Mouse (Mus musculus): ENCODE measurements around the gene 3100002H09Rik. TPM values are rescaled to one million over a fixed set of nuclear protein-coding genes. Genes with fewer than 3 reads are reported as not detected.

The 3100002H09Rik gene
- total and polyA plus RNA-seq, 3 experiments: 0.27 TPM; not detected in 2

DNA sequence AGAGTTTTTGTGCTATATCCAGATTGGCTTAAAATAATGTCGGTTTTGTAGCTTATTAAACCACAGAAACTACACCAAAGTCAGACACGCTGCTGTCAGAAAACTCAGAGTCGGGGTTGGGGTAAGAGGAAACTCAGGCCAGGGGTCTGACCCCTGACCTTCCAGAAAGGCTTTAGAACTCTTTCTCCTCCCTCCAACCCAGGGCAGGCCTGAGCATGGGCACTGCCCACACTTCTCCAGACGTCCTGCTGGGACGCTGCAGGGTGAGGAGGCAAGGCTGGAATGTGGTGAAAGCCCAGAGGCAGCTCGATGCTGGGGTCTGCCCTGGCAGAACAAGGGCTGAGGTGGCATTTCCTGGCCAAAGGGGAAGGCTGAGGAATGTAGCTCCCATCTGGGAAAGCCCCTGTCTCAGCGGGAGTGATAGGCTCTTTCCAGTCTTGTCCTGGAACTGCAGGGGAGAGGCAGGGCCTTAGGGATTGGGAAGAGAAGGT, 34.6 kb downstream of the 3100002H09Rik start:
- ATAC-seq (ENCODE audit: extremely low read depth, insufficient number of reproducible peaks, low FRiP score, poor library complexity, severe bottlenecking) (no peak), DNase-seq (ENCODE audit: low spot score) (no peak)
- TF ChIP-seq CTCF (IDR thresholded peaks at IDR 0.05; ENCODE audit: low read depth, low read length) (no peak), GATA1 (IDR thresholded peaks at IDR 0.05; ENCODE audit: borderline replicate concordance, low read length) (no peak), TAL1 (conservative IDR thresholded peaks at IDR 0.05; ENCODE audit: low read depth, low read length) (no peak), GATA2 (IDR thresholded peaks at IDR 0.05; ENCODE audit: borderline replicate concordance, low read depth, low read length) (no peak), POLR2AphosphoS5 (IDR thresholded peaks at IDR 0.05; ENCODE audit: insufficient replicate concordance, low read depth, low read length) (no peak)
- no peaks in the 10 kb centered on the region for H3K36me3 ChIP-seq (replicated peaks)
- H3K27me3 ChIP-seq (ENCODE audit: insufficient read depth, low read length): peaks cover 18% of the 10 kb centered on the region
- no peaks in the 10 kb centered on the region for H3K4me1 ChIP-seq (ENCODE audit: insufficient read depth, low read depth, low read length)
- H3K4me3 ChIP-seq (ENCODE audit: low read depth, low read length): no peak overlapping the region
- H3K9me3 ChIP-seq (replicated peaks): no peaks in the 10 kb centered on the region

DNA sequence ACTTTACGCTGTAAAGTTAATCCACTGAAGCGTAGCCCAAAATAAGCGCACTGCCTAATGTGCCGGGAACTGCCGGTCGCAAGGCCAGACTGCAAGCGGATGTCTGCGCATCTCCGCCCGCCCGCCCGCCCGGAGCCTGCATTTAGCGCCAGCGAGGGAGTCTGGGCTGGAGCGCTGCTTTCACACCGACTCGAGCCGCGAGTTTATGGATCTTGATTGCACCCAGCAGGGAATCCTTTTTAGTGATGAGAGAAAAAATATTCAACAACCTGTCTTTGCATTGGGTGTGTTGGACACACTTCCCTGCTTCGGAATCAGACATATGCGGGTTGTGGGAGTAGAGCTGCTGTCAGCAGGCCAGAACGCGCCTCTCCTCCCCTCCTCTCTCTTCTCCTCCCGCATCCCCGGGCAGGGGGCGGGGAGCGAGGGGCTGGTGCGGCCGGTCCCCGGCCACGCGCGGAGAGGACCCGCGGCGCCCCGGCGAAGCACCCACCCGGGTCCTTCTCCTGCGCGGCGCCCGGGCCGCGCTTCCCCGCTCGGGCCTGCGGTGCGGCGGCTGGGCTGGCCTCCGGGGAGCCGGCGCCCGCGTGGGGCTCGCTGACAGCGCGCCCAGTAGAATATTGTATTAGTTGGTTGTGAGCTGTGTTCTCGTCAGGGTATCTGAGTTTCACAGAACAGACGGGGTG, 35.2 kb downstream of the 3100002H09Rik start:
- no peaks in the 10 kb centered on the region for H3K9me3 ChIP-seq (replicated peaks)
- no peaks in the 10 kb centered on the region for H3K36me3 ChIP-seq (replicated peaks)
- DNase-seq (ENCODE audit: low spot score) (no peak), ATAC-seq (ENCODE audit: extremely low read depth, insufficient number of reproducible peaks, low FRiP score, poor library complexity, severe bottlenecking) (no peak)
- peaks cover 20% of the 10 kb centered on the region for H3K27me3 ChIP-seq (ENCODE audit: insufficient read depth, low read length)
- H3K4me3 ChIP-seq (ENCODE audit: low read depth, low read length): no peak overlapping the region
- TF ChIP-seq POLR2AphosphoS5 (IDR thresholded peaks at IDR 0.05; ENCODE audit: insufficient replicate concordance, low read depth, low read length) (no peak), GATA1 (IDR thresholded peaks at IDR 0.05; ENCODE audit: borderline replicate concordance, low read length) (no peak), GATA2 (IDR thresholded peaks at IDR 0.05; ENCODE audit: borderline replicate concordance, low read depth, low read length) (no peak), CTCF (IDR thresholded peaks at IDR 0.05; ENCODE audit: low read depth, low read length) (no peak), TAL1 (conservative IDR thresholded peaks at IDR 0.05; ENCODE audit: low read depth, low read length) (no peak)
- H3K4me1 ChIP-seq (ENCODE audit: insufficient read depth, low read depth, low read length): no peaks in the 10 kb centered on the region

DNA sequence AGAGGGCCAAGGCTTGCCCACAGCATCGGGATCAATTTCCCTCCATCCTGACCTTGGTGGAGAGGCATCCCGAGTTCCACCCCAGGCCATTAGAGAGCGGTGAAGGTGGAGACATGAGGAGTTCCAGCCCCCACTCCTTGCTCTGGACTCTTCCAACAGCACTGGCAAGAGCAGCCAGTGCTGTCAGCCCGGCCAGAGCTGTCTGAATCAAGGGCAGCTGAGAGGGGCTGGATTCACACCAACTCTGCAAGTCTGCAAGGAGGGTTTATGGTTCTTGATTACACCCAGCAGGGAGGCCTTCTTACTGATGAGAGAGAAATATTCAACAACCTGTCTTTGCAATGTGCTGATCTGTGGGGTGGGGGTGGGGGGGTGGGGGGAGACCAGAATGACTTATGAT, 37.0 kb downstream of the 3100002H09Rik start:
- Histone ChIP-seq H3K36me3 (replicated peaks) (no peaks in the 10 kb centered on the region), H3K9me3 (replicated peaks) (no peaks in the 10 kb centered on the region), H3K27me3 (ENCODE audit: insufficient read depth, low read length) (peaks cover 18% of the 10 kb centered on the region), H3K4me1 (ENCODE audit: insufficient read depth, low read depth, low read length) (no peaks in the 10 kb centered on the region), H3K4me3 (ENCODE audit: low read depth, low read length) (no peak overlapping the region)
- DNase-seq (ENCODE audit: low spot score) (no peak), ATAC-seq (ENCODE audit: extremely low read depth, insufficient number of reproducible peaks, low FRiP score, poor library complexity, severe bottlenecking) (no peak)
- TF ChIP-seq GATA1 (IDR thresholded peaks at IDR 0.05; ENCODE audit: borderline replicate concordance, low read length) (no peak), CTCF (IDR thresholded peaks at IDR 0.05; ENCODE audit: low read depth, low read length) (no peak), GATA2 (IDR thresholded peaks at IDR 0.05; ENCODE audit: borderline replicate concordance, low read depth, low read length) (no peak), POLR2AphosphoS5 (IDR thresholded peaks at IDR 0.05; ENCODE audit: insufficient replicate concordance, low read depth, low read length) (no peak), TAL1 (conservative IDR thresholded peaks at IDR 0.05; ENCODE audit: low read depth, low read length) (no peak)

DNA sequence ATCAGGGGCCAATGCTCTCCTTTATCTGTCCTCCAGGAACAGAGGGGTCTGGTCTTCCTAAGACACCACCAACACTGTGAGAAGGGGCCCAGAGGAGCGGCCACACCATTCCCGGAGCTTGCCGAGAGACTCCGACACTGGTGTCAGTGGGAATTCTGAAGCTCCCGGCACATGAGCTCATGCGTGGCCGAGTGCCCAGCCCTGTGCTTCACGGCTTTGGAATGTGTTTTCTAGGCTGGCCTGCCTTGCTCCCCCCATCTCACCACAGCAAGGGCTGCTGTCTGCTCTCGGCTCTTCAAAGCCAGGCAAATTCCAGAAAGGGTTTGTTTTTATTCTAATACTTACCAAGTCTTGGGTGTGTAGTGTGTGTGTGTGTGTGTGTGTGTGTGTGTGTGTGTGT, 39.6 kb downstream of the 3100002H09Rik start:
- ATAC-seq (ENCODE audit: extremely low read depth, insufficient number of reproducible peaks, low FRiP score, poor library complexity, severe bottlenecking) (no peak), DNase-seq (ENCODE audit: low spot score) (no peak)
- no peaks in the 10 kb centered on the region for H3K9me3 ChIP-seq (replicated peaks)
- peaks cover 12% of the 10 kb centered on the region for H3K27me3 ChIP-seq (ENCODE audit: insufficient read depth, low read length)
- H3K4me3 ChIP-seq (ENCODE audit: low read depth, low read length): no peak overlapping the region
- no peak for TF ChIP-seq GATA1 (IDR thresholded peaks at IDR 0.05; ENCODE audit: borderline replicate concordance, low read length)
- TF ChIP-seq GATA2 (IDR thresholded peaks at IDR 0.05; ENCODE audit: borderline replicate concordance, low read depth, low read length): no peak
- no peak for TF ChIP-seq TAL1 (conservative IDR thresholded peaks at IDR 0.05; ENCODE audit: low read depth, low read length)
- TF ChIP-seq POLR2AphosphoS5 (IDR thresholded peaks at IDR 0.05; ENCODE audit: insufficient replicate concordance, low read depth, low read length): no peak
- no peak for TF ChIP-seq CTCF (IDR thresholded peaks at IDR 0.05; ENCODE audit: low read depth, low read length)
- no peaks in the 10 kb centered on the region for H3K4me1 ChIP-seq (ENCODE audit: insufficient read depth, low read depth, low read length)
- H3K36me3 ChIP-seq (replicated peaks): no peaks in the 10 kb centered on the region

DNA sequence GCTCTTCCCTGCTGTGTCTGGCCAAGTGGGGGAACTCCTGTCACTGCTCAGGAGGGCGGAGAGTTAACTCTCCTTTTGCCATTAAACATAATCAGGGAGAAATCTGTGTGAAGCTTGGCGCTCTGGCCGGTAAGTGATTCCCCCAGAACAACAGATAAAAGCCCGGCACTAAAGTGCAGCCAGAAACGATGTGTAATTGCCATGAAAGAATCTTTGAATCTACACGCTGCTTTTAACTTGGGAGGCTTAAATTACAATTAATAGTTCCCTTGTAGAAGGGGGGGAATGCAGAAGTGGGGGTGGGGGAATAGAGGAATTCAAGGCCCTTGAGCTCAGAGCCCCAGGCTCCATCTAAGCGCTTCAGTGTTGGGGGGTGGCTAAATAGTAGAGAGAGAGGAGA, 40.9 kb downstream of the 3100002H09Rik start:
- H3K4me1 ChIP-seq (ENCODE audit: insufficient read depth, low read depth, low read length): no peaks in the 10 kb centered on the region
- no peak for ATAC-seq (ENCODE audit: extremely low read depth, insufficient number of reproducible peaks, low FRiP score, poor library complexity, severe bottlenecking)
- no peaks in the 10 kb centered on the region for H3K36me3 ChIP-seq (replicated peaks)
- H3K9me3 ChIP-seq (replicated peaks): no peaks in the 10 kb centered on the region
- DNase-seq (ENCODE audit: low spot score): no peak
- TF ChIP-seq GATA1 (IDR thresholded peaks at IDR 0.05; ENCODE audit: borderline replicate concordance, low read length): no peak
- TF ChIP-seq GATA2 (IDR thresholded peaks at IDR 0.05; ENCODE audit: borderline replicate concordance, low read depth, low read length): no peak
- no peak overlapping the region for H3K4me3 ChIP-seq (ENCODE audit: low read depth, low read length)
- H3K27me3 ChIP-seq (ENCODE audit: insufficient read depth, low read length): peaks cover 6% of the 10 kb centered on the region; the same call in 1 of the 2 replicates

DNA sequence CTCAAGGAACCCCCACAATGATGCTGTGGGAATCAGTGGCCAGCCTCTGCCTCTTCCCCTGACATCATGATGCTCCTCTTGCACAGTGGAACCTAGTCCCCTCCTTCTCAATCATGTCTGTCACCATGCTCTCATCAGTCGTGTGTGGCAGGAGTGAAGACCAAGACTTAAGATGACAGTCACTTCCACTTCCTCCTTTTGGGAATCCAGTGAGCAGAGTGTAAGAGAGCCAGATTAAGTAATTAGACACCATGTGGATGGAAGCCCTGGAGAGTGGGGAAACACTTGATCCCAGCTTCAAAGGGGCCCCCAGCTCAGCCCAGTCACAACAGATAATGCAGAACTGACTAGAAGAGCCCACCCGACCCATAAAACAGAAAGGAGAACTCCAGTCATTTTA, 47.2 kb downstream of the 3100002H09Rik start:
- H3K36me3 ChIP-seq (replicated peaks): no peaks in the 10 kb centered on the region
- DNase-seq (ENCODE audit: low spot score): no peak
- ATAC-seq (ENCODE audit: extremely low read depth, insufficient number of reproducible peaks, low FRiP score, poor library complexity, severe bottlenecking): no peak
- H3K9me3 ChIP-seq (replicated peaks): no peaks in the 10 kb centered on the region
- no peaks in the 10 kb centered on the region for H3K4me1 ChIP-seq (ENCODE audit: insufficient read depth, low read depth, low read length)
- H3K27me3 ChIP-seq (ENCODE audit: insufficient read depth, low read length): peaks cover 2% of the 10 kb centered on the region; the same call in 1 of the 2 replicates
- no peak for TF ChIP-seq GATA2 (IDR thresholded peaks at IDR 0.05; ENCODE audit: borderline replicate concordance, low read depth, low read length)
- no peak for TF ChIP-seq TAL1 (conservative IDR thresholded peaks at IDR 0.05; ENCODE audit: low read depth, low read length)
- TF ChIP-seq CTCF (IDR thresholded peaks at IDR 0.05; ENCODE audit: low read depth, low read length): no peak
- TF ChIP-seq GATA1 (IDR thresholded peaks at IDR 0.05; ENCODE audit: borderline replicate concordance, low read length): no peak
- no peak for TF ChIP-seq POLR2AphosphoS5 (IDR thresholded peaks at IDR 0.05; ENCODE audit: insufficient replicate concordance, low read depth, low read length)
- H3K4me3 ChIP-seq (ENCODE audit: low read depth, low read length): no peak overlapping the region
